Mouse (Mus musculus): ENCODE results near the gene Lefty1.
"Not testable (repeated sequence)": the region's sequence is repeated elsewhere in the genome, so short reads cannot be mapped to it uniquely, and the experiment has no call there.

Lefty1 gene

DNA sequence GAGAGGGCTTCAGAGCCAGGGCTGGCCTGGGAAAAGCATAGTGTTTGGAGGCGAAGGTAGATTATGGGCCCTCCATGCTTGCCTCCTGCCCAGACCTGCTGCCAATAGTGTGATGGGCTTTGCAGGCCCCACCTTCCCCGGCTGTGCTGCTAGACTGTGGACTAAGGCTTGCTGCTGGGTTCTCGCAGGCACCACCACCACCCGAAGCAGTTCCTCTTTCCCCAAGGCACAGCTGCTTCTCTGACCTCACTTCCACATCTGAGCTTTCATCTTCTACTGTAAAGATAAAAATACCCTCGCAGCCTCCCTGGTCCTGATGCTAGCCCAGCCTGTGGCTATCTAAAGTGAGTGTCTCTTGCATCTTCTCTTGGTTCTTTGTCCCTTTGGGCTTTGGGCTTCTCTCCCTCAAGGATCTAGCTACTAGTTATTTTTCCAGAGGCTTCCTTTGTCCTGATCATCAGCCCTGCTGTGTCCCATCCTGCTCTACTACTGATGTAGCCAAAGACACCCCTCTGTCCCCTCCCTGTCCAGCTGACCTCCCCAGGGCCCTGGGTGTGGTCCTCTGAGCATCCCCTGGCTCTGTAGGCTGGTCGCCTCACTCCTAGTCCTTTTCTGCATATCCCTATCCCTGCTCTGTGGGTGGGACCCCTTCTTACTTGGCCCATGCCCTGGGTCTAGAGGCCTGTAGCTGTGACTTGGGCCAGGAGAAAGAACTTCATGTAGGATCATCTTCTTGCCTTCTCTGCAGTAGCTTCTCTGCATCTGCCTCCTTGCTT is 12.4 kb upstream of the Lefty1 start:
- DNase-seq (ENCODE audit: low spot score in 2 of 2), result no peak

DNA sequence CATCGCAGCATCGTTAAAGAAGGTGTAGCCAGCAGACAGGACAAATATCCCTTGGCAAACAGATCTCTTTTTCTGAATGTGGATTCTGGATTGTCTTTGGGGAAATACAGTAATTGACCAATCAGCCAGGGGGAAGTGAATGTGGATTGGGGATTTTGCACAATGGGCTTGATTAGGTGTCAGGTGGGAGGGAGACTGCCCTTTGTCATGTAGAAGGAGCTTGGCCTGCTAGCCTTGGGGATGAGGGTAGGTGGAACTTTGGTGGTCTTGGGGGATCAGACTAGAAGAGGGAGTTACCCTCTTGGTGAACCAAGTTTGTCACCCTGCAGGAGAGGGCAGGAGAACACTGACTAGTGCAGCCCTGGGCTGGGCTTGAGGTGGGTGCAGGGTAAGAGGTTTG is 10.1 kb upstream of the Lefty1 start:
- DNase-seq (ENCODE audit: low spot score in 2 of 2), result no peak

DNA sequence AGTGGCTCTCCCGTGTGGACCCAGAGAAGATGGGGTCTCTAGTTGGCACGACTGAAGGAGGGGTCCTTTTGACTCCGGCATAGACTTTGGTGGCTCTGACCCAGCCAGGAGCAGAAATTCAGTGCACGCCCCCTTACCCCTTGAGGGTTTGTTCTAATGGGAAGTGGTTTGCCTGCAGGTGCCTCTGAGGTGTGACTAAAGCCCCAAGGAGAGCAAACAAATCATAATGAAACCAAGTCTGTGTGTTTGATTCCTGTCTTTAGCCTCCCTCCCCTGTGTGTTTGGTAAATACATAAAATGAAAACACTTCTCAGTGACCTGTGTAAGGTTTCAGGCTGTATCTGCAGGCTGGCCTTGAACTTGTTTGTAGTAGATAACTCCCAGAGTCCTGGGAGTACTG is 8.5 kb upstream of the Lefty1 start:
- DNase-seq (ENCODE audit: low spot score in 2 of 2), result no peak

DNA sequence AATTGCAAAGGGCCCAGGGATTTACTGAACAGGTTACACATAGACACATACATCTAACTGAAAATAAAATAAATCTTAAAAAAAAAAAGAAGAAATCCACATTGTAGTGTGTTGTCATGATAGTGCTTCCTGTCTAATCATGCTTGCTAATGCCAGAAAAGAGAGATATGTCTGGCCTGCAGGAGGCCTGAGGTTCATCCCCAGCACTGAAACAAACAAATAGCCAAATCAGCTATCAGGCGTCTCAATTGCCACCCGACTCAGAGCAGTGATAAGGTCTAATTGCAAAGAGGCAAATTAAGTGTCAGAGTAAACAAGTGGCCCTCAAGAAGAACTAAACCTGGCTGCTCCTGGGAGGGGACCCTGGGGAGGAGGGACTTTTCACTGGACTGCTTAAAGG is 5.2 kb upstream of the Lefty1 start:
- no peak for DNase-seq (ENCODE audit: low spot score in 2 of 2)

DNA sequence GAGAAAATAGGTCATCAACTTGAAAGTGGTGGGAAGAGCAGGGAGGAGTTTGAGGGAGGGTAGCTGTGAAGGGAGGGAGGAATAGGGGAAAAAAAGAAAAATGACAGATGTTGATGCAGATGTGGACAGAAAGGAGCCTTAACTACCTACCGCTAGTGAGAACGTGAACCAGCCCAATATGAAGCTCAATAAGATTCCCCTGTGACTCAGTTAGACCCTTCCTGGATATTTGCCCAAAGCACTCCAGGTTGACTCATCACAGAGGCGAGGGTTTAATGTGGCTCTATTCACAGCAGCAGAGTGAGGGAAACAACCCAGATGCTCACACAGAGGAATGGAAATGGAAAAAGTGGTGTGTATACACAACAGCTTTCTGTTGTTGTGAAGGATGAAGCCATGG is 3.7 kb upstream of the Lefty1 start:
- DNase-seq (ENCODE audit: low spot score in 2 of 2), result no peak

DNA sequence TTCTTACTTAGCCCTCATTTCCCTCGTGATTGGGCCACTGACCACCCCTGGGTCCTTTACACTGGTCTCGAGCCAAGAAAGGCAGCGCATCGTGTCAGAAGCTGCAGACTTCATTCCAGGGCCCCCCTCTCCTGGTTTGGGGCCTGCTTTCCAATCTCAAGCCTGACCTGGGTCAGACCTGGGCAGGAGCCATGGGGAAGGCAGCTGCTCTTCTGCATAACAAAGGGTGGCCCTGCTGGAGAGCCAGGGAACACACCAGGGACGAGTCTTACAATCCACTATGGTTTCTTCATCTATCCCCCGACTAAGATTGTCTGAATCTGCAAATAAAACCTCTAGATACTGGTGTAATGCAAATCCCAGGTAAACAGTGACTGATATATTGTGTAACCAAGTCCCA is 1.2 kb upstream of the Lefty1 start:
- no peak for DNase-seq (ENCODE audit: low spot score in 2 of 2)

DNA sequence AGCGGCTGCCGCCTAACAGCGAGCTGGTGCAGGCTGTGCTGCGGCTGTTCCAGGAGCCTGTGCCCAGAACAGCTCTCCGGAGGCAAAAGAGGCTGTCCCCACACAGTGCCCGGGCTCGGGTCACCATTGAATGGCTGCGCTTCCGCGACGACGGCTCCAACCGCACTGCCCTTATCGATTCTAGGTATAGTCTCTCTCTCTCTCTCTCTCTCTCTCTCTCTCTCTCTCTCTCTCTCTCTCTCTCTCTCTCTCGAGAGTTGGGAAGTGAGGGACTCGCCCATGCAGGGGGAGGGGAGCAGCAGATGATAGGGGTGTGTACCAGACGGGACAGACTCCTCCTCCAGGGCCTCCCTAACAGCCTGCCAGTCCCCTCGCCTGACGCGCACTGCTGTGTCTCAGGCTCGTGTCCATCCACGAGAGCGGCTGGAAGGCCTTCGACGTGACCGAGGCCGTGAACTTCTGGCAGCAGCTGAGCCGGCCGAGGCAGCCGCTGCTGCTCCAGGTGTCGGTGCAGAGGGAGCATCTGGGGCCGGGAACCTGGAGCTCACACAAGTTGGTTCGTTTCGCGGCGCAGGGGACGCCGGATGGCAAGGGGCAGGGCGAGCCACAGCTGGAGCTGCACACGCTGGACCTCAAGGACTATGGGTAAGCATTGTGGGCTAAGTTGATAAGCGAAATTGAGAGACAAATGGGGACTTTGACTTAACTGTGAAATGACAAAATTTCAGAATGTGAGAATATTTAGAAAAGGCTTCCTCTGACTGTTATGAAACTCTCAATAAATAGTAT is 2.0 kb downstream of the Lefty1 start:
- not testable (repeated sequence) for DNase-seq (ENCODE audit: low spot score in 2 of 2)

DNA sequence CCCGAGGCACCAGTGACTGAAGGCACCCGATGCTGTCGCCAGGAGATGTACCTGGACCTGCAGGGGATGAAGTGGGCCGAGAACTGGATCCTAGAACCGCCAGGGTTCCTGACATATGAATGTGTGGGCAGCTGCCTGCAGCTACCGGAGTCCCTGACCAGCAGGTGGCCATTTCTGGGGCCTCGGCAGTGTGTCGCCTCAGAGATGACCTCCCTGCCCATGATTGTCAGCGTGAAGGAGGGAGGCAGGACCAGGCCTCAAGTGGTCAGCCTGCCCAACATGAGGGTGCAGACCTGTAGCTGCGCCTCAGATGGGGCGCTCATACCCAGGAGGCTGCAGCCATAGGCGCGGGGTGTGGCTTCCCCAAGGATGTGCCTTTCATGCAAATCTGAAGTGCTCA is 2.8 kb downstream of the Lefty1 start:
- not testable (repeated sequence) for DNase-seq (ENCODE audit: low spot score in 2 of 2)

DNA sequence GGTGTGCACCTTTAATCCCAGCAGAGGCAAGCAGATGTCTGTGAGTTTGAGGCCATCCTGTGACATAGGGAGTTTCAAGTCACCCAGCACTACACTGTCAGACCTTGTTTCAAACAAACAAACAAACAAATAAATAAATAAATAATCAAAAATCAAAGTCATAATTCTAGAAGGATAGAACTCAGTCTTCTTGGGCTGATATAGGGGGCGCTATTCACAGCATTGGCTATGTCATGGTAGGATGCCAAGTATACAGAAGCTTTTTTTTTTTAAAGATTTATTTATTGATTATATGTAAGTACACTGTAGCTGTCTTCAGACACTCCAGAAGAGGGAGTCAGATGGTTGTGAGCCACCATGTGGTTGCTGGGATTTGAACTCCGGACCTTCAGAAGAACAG is 4.0 kb downstream of the Lefty1 start:
- not testable (repeated sequence) for DNase-seq (ENCODE audit: low spot score in 2 of 2)

DNA sequence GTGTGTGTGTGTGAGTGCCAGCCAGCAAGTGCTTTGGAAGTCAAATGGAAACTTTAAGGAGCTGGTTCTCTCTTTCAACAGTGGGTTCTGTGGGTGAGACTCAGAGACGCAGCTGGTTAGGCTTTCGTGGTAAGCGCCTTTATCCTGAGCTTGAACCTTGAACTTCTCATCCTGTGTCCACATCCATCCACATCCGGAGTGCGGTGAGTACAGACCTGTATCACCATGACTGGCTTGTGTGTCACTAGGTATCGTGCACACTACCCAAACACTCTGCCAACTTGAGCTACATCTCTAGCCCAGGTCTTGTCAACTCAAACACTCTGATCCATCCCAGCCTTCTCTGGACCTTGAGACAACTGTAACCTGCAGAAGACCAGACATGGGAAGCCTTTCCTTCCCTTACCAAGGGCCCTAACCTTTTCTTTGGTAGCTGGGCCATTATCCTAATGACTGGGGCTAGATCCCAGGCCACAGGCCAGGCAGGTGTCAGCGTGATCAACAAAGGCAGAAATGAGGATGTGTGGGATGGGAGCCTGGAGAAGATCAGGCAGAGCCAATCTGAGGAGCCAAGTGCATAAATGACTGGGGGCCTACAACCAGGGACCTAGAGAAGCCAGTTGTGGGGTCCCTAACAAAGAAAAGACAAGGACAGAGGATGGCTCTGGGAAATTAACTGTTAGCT is 6.1 kb downstream of the Lefty1 start:
- DNase-seq (ENCODE audit: low spot score in 2 of 2), result no peak

DNA sequence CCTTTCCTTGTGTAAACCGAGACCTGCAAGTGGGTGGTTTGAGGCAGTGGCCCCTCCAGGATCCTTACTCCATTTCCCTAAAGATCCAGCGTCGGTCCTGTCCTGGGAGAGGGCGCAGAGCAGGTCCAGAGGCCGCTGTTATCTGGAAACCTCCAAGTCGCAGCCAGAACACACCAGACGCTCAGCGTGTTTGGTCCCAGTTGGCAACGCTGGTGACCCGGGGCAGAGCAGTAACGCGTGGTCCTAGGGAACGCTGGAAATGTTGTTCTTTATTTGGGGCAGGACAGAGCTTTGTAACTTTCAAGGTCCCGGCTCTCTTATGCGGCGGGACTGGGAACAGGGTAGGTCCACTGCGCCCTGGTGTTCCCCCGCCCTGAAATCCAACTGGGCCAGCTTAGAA is 6.9 kb downstream of the Lefty1 start:
- DNase-seq (ENCODE audit: low spot score in 2 of 2), result peak in 1 of 2 experiments; percentile 35

DNA sequence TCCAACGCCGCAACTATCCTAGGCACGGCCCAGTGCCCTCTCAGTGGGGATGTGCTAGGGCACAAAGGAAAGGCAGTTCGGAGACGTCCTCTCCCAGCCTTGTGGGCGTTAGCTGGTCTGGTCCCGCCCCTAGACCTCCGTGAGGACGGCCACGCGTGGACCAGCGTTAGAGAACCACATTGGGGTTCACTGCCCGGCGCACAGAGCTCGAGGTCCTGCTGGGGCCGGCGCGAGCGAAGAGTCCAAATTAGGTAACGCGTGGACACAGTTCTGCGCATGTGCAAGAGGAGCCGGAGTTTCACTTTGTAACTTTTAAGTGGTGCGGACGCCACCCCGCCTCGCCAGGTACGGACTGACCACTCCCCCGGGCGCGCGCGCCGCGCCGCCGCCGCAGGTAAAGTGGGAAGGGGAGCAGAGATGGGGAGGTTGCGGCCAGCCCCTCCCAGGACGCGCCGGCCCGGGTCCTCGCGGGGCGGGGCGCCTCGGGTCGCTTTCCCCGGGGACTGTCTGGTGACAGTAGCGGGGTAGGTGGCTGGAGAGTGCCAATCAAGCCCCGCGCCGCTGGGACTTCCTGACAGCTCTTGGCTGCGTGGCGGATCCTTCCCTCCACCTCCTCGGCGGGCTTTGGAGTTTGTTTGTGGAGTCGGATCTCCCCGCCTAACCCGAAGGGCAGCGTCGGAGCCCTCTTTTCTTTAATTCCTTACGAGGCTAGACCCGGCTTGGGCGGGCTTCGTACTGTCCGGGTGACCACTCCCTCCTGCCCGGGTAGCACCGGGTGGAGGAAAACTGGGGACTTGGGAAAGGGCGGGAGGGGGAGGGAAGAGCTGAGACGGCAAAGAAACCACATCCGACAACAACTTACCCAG is 7.6 kb downstream of the Lefty1 start, which contains the start of gene Tmem63a:
Gene Tmem63a, plus strand, starts transcription at position 179 of the 866 bp plus-strand sequence.
- peak; percentile 75 to 79 for DNase-seq (ENCODE audit: low spot score in 2 of 2)

DNA sequence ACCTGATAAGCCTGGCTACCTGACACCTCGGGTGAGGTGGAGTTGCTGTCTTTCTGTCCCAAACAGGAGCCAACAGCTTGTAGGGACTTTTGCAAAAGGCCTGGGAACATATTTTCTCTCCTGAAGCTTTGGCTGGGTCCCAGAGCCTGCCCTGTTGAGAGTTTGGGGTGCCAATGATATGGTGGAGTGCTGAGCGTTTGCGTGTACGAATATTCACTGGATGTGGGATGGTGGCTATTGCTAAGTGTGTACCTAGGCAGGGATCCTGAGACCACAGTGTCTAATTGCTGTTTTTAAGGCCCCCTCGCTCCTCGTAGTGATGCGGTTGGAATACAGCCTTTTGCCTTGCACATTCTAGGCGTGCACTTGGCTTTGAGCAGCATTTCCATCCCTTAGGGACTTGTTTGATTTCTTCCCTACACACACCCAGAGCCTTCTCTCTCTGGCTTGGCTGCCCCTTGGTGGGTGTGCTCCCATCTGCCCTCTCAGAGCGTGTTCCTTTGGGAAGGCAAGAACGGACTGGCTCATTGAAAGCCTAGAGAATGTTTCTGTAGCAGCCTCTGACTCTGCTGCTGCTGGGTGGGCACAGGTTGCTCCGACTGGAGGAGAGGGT is 8.3 kb downstream of the Lefty1 start:
- DNase-seq (ENCODE audit: low spot score in 2 of 2), result peak in 1 of 2 experiments; percentile 23

DNA sequence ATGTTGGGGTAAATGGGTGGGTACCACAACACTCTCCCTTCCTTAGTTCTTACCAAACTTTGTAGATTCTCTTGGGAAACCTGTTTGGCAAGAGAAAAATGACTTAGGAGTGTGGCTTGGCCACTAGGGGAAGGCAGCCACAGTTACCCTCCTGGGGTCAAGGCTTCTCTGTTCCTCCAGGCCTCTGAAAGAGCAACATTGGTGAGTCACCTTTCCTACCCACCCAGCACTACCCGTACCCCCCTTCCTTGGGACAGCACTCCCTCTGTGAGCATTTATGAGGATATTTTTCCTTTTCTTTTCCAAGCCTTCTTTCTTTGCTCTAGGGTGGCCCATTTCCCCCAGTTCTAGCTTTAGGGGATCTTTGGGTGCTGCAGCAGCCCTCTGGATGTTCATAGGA is 9.1 kb downstream of the Lefty1 start:
- DNase-seq (ENCODE audit: low spot score in 2 of 2), result no peak

DNA sequence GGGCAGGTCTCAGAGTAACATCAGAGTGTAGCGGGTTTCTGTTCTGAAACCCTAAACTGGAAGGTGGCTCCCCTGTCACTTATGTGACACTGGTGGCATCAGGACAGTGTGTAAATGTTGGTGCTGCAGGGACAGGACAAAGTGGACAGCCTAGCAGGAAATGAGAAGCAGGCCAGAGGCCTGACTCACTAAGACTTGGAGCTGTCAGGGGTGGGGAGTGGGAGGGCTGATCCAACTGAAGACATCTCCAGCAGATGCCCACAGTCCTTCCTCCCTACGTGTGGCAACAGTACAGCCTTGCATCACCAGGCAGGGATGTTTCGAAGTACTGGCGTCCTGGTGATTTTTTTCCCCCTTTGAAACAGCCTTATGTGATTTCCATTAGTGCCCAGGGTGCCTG is 9.7 kb downstream of the Lefty1 start:
- no peak for DNase-seq (ENCODE audit: low spot score in 2 of 2)

DNA sequence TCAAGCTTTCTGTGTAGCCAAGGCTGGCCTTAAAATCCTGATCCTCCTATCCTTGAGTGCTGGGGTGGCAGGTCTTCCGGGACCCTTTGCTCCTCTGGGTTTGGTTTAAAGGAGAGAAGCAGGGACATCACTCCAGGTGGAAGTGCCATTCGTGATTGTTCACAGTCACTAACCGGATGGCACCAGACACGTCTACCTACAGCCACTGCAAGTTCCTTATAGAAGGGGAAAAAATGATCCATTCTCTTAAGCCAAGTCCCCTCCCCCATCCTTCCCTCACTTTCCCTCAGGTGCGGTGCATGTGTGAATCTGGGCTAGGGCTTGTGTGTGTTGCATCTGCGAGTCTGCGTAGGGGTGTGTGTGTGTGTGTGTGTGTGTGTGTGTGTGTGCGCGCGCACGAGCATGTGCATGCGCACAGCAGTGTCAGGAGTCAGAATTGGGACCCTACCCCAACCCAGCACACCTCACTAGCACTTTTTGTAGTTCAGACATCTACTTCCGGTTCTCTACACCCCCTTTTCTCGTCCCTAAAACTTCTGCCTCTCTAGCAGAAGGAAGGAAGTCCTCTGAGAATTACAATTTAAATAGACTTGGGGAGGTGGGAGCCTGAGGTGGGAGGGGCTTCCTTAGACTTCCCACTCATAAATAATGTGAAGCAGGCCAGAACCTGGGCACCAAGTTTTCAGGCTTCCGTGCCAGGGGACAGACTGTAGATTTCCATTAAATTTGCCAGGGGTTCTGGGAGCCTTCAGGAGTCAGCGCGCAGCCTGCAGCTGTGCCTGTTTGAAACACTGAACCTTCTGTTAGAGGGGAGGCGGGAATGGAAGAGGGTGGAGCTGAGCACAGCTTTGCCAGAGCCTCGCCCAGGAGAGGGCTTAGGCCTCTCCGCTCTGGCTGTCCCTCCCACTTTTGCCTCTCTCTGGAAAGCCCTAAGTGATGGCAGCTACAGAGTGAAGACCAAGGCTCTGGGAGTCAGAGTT is 10.5 kb downstream of the Lefty1 start:
- DNase-seq (ENCODE audit: low spot score in 2 of 2), result peak; percentile 28 to 64

DNA sequence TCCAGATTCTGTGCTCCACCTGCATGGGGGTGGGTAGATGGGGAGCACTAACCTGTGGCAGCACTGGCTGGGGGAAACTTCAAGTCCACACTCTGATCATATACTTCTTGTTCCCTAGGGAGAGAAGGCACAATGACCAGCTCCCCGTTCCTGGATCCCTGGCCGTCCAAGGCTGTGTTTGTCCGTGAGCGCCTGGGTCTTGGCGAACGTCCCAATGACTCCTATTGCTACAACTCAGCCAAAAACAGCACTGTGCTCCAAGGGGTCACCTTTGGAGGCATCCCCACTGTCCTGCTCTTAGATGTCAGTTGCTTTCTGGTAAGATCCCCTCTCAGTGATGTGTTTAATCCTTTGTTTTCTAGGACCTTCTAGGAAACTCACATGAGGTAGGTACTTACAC is 11.6 kb downstream of the Lefty1 start:
- DNase-seq (ENCODE audit: low spot score in 2 of 2), result no peak

DNA sequence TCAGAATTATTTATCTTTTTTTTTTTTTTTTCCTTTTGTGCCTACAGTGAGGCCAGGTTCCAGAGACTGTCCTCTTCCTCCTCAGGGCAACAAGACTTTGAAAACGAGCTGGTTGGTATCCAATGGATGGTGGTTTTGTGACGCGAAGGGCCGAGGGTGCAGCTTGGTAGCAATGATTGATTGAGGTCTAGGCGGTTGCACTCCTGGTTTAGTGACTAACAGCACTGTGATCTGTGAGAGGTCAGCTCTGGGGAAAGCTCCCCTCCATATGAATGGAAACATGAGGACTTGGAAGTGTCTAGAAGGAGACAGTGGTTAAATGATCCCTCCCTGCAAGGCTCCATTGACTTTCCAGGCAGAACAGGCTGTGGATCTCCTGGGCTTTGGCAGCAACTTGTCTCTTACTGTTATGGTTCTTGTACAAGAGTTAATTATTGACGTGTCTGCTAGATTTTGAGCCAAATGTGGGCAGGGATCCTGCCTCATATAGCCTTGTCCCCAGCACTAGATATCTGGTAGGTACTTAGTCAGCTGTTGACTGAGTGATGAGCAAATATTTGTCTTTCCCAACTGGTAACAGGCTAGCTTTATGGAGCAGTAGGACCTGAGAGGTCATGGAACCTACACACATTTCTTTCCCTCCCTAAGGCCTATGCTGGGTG is 17.4 kb downstream of the Lefty1 start:
- no peak for DNase-seq (ENCODE audit: low spot score in 2 of 2)

DNA sequence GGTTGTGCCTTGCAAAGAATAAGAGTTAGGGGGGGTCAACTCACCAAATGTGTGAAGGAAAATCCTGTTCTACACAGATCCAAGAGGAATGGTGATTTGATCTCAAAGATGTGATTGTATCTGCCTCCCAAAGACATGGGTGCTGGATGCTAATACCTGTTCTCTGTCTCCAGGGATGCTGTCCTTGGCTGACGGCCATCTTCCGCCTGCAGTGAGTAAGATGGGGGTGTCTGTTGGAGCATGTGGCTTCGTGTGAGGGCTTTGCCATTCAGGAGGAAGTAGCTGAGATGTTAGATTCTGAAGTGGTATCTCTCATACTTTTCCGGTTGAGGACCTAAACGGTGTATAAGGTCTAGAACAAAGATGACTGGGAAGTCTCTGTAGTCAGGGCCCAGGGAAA is 18.0 kb downstream of the Lefty1 start:
- DNase-seq (ENCODE audit: low spot score in 2 of 2), result peak in 1 of 2 experiments; percentile 25
